Mouse (Mus musculus): ENCODE measurements around the gene Epha3.

Epha3 gene

DNA sequence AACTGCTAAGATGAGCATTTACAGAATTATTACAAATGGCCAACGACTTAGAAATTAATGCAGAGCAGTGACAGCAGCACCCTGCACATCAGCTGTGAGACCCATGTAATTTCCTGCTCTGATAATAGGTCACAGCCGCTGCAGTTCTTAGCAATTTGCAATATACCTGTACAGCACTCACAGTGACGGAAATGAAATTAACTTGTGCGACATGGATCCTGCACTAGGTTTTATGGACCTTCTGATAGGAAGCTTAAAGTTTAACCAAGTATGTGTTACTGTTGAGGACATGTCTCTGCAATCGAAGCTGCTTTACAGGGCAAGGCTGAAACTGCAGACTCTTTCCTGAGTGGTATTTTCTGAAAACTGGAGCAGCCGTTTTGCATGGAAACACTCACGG, 80.4 kb downstream of the Epha3 start:
- DNase-seq (ENCODE audit: low read depth) = no peak

GRCm38 (mm10) chr16:63782101-63782500, 81.9 kb downstream of the Epha3 start:
- no peak for DNase-seq (ENCODE audit: low read depth)

- DNase-seq (ENCODE audit: low read depth) = no peak
These were observed 83.8 kb downstream of the Epha3 start for GRCm38 (mm10) chr16:63780151-63780550.

DNA sequence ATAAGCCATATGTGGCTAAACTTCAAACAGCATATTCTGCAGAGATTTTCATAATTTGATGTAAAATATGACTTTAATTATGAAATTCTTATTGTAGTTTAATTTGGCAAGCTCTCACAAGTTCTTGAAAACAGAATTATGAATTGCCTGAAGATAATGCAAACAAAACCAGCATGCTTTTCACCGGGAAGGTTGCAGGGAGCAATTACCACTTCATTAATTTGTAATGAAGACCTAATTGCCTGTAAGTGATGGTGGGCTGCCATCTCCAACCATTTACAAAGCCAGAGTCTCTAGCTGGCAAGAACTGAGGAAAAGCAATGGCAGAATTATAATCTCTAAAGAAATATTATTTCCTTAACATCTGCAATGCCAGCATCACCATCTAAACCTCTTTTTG, 86.2 kb downstream of the Epha3 start:
- no peak for DNase-seq (ENCODE audit: low read depth)

DNA sequence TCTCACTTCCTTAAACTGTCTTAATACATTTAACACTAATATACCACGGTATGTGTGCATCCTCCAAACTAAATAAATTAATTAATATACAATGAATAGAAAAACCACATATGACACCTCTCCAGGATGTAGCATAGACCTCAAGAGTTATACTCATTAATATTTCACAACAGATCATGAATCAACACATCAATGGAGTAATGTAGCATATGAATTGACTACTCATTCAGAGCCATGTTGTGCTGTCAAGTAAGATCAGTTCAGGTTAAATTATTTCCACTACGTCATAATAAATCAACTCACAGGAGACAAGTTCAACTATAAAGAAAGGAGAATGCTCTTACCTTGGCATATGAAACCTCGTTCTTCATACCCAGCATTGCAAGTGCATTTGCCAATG, 91.4 kb downstream of the Epha3 start:
- no peak for DNase-seq (ENCODE audit: low read depth)

GRCm38 (mm10) chr16:63767589-63767988, 96.4 kb downstream of the Epha3 start:
- no peak for DNase-seq (ENCODE audit: low read depth)

- DNase-seq (ENCODE audit: low read depth) = no peak
These were observed 102.8 kb downstream of the Epha3 start for GRCm38 (mm10) chr16:63761177-63761576.

DNA sequence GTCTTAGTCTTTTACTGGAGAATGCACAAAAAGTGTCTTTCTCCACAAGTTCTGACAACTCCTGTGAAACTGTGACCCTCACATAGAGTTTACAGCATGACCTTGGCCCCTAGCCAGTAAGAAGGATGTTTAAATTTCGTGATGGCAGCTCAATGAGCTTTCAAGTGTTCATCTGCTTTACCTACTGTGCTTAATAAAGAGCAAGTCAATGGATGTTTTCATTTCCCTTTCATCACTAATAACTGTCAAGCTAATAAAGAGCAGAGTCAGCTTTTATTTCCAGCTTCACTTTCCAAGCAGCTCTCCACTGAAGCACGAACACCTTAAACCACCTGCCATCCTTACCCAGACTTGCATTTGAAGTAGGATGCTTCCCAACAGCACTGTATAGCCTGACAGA, 103.9 kb downstream of the Epha3 start:
- DNase-seq (ENCODE audit: low read depth) = no peak

DNA sequence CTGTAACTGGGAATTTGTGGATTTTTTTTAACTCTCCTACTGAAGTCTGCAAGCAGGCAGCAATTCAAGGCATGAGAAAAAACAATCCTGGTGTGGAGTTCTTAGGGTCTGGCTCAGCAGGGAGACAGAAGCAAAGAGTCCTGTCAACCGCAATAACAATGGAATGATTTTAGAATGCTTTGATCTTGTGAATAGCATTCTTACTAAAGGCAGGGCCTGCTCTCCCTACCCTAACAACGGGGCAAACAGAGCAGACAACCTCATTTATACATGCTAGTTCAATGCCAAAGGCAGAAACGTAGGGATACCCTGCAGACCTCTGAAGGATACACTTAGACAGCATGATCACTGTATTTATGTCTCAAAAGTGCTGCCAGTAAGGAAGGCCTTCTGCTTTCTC, 110.9 kb downstream of the Epha3 start:
- DNase-seq (ENCODE audit: low read depth) = no peak

- no peak for DNase-seq (ENCODE audit: low read depth)
These were observed 116.2 kb downstream of the Epha3 start for GRCm38 (mm10) chr16:63747817-63748216.

- no peak for DNase-seq (ENCODE audit: low read depth)
These were observed 118.5 kb downstream of the Epha3 start for GRCm38 (mm10) chr16:63745465-63745864.

DNA sequence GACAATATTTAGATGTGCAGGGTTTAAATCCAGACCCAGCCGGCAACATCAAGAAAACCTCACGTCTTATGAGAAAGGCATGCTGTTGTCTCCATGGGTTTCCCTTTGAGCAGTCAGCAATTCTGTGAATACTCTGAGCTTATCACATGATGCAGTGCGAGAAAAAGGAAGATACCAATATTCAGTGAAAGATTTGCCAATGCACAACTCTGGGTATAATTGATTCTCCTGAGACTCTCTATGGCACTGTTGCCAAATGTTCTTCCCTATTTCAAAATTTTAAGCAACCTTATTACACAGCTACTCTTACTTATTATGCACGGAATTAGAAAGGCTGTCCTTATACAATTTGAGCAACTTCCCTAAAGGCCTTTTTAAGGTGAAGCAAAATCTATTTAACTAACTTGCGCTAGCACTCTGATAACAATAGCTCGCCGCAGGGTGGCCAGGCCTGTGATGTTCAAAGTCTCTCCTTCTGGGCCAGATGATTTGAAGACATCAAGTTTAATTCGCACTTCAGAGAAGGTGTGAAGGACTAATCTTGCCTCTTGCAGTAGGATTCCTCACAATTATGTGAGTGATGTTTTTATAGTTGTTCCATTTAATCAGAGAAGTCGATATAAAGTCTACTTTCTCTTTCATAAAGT, 120.6 kb downstream of the Epha3 start:
- DNase-seq (ENCODE audit: low read depth) = no peak

GRCm38 (mm10) chr16:63719235-63719634, 144.7 kb downstream of the Epha3 start:
- no peak for DNase-seq (ENCODE audit: low read depth)

- no peak for DNase-seq (ENCODE audit: low read depth)
These were observed 146.7 kb downstream of the Epha3 start for GRCm38 (mm10) chr16:63717317-63717716.

- no peak for DNase-seq (ENCODE audit: low read depth)
These were observed 156.8 kb downstream of the Epha3 start for GRCm38 (mm10) chr16:63706912-63707868.

- no peak for DNase-seq (ENCODE audit: low read depth)
These were observed 174.6 kb downstream of the Epha3 start for GRCm38 (mm10) chr16:63689371-63689770.

- no peak for DNase-seq (ENCODE audit: low read depth)
These were observed 179.8 kb downstream of the Epha3 start for GRCm38 (mm10) chr16:63684211-63684610.

DNA sequence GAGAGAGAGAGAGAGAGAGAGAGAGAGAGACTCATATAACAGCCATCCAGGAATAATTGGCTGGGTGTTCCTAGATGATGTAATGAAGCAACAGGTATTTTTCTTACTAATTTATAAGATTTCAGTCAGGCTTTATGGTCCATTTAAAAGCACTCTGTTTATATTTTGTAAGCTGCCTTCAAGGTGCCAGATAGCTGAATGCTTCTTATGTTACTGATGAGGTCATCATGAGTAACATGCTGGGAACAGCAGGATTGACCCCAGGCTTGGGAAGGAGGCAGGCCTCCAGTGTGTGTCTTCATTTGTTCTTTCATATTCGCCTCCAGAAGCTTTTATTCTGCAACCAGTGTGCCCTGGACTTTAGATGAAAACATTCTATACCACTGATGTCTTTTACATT, 189.5 kb downstream of the Epha3 start:
- DNase-seq (ENCODE audit: low read depth) = no peak

DNA sequence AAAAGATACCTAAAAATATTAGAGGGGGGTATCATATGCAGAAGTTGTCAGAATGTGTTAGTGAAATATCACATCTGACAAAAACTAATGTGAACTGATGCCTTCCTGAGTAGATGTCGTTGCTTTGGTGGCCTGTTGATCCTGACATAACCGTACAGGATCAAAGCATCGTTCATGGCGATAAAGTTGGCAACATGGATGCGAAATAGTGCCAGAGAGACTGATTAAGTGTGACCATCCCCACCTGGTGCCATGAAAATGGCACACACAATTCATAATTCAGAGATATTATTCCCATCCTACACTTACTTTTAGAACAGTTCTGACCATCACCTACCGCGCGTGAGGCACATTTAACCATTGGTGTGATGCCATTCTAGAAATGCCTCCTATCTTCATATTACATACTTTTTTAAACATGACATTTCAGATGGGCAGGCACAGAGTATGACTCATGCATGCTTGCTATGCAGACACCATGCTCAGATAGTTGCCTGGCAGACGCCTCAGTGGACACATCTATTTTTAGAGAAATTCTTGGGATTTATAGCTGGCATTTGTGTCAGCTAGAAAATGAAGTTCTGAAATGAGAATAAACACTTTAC, 190.6 kb downstream of the Epha3 start:
- no peak for DNase-seq (ENCODE audit: low read depth)

GRCm38 (mm10) chr16:63665897-63666464, 198.0 kb downstream of the Epha3 start:
- no peak for DNase-seq (ENCODE audit: low read depth)

GRCm38 (mm10) chr16:63658302-63658974, 205.5 kb downstream of the Epha3 start:
- DNase-seq (ENCODE audit: low read depth) = no peak

DNA sequence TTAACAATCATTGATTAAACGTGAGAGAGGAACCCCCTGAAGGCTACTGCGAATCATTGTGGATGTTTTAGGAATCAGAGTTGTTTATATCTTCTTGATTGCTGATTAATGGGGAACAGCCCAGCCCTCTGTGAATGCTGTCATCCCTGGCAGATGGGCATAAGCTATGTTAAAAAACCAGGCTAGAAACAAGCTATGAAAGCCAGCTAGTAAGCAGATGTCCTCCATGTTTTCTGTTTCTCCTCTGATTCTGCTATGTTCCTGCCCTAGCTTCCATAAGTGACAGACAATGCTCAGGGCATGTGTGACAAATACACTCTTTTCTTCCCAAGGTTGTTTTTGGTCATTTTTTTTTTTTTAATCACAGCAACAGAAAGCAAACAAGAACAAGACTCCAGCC, 206.2 kb downstream of the Epha3 start:
- no peak for DNase-seq (ENCODE audit: low read depth)

All from NIH3T3 (cell line).